Mouse (Mus musculus) kidney, embryonic 15.5 days (tissue): ENCODE results near the gene Stat2. TPM values are rescaled to one million over a fixed set of nuclear protein-coding genes. Genes with fewer than 3 reads are reported as not detected.
A peak's percentile ranks its signal among the peaks of the same experiment; 100 is the strongest.

Experiments used
- ATAC-seq: fragments of 200-750 bp; cut with Nextera tagmentation; replicated peaks from 2 replicates; pipeline ENCODE4 v1.8.0; 2017; ENCODE audit warnings: moderate TSS enrichment; ENCODE audit not compliant: low FRiP score
- H3K27ac ChIP-seq: fragments of 300-500 bp; sonication (generic); 2 replicates; pipeline ENCODE4 v1.5.1; 2015; ENCODE audit warnings: mild to moderate bottlenecking, inconsistent platforms
- H3K27me3 ChIP-seq: fragments of 300-500 bp; sonication (generic); 2 replicates; pipeline ENCODE4 v1.6.1; 2015; ENCODE audit warnings: inconsistent platforms
- H3K36me3 ChIP-seq: fragments of 300-500 bp; sonication (generic); 2 replicates; pipeline ENCODE4 v1.6.1; 2015; ENCODE audit warnings: inconsistent platforms
- H3K4me1 ChIP-seq: fragments of 300-500 bp; sonication (generic); 2 replicates; pipeline ENCODE4 v1.6.1; 2015; ENCODE audit warnings: inconsistent platforms
- H3K4me2 ChIP-seq: fragments of 300-500 bp; sonication (generic); 2 replicates; pipeline ENCODE4 v1.6.1; 2015; ENCODE audit warnings: moderate library complexity, mild to moderate bottlenecking, inconsistent platforms
- H3K4me3 ChIP-seq: fragments of 300-500 bp; sonication (generic); replicated peaks from 2 replicates; pipeline ENCODE4 v1.5.1; 2015; ENCODE audit warnings: mild to moderate bottlenecking, inconsistent platforms
- H3K9ac ChIP-seq: fragments of 300-500 bp; sonication (generic); 2 replicates; pipeline ENCODE4 v1.6.1; 2015; ENCODE audit warnings: mild to moderate bottlenecking, inconsistent platforms
- H3K9me3 ChIP-seq: fragments of 300-500 bp; sonication (generic); replicated peaks from 2 replicates; pipeline ENCODE4 v1.6.1; 2016; ENCODE audit warnings: inconsistent platforms
- WGBS: fragments of 180-500 bp; shearing (Covaris S2); methylation state at CpG from one replicate; pipeline ENCODE4 v1.1.7; 2015; ENCODE audit warnings: mixed read lengths; 5-methylcytosine and 5-hydroxymethylcytosine counted together
- polyA plus RNA-seq: library from polyadenylated mRNA; unstranded; fragments of >200 nt; fragmentation: Nextera tagmentation; extraction: Ambion mirVana; gene quantifications from 2 replicates; pipeline ENCODE4 v1.2.1, GENCODE M21; 2015

Gene Stat2
- polyA plus RNA-seq, 1 experiment from 2014 or later = 14.2 TPM

GRCm38 (mm10) chr10:128237807-128238480 lies 32.4 kb upstream of the Stat2 start:
- WGBS = 87% methylated on average over 15 of the region's 15 CpGs
- Histone ChIP-seq H3K27ac (no peak overlapping the region), H3K9me3 (no peaks in the 10 kb centered on the region), H3K4me2 (no peak overlapping the region), H3K27me3 (no peaks in the 10 kb centered on the region), H3K9ac (no peak overlapping the region), H3K4me3 (no peak overlapping the region), H3K36me3 (peaks cover 34% of the 10 kb centered on the region), H3K4me1 (peaks cover 21% of the 10 kb centered on the region)
- ATAC-seq = no peak

GRCm38 (mm10) chr10:128239140-128239539 lies 31.2 kb upstream of the Stat2 start:
- H3K36me3 ChIP-seq = peaks cover 46% of the 10 kb centered on the region
- ATAC-seq = no peak

GRCm38 (mm10) chr10:128240131-128240530 lies 30.2 kb upstream of the Stat2 start:
- no peak overlapping the region for H3K4me2 ChIP-seq
- ATAC-seq = no peak
- WGBS = 92% methylated on average over 18 of the region's 18 CpGs
- peaks cover 6% of the 10 kb centered on the region; the same call in 1 of the 2 replicates for H3K4me1 ChIP-seq
- peaks cover 56% of the 10 kb centered on the region for H3K36me3 ChIP-seq
- no peaks in the 10 kb centered on the region for H3K27me3 ChIP-seq
- no peaks in the 10 kb centered on the region for H3K9me3 ChIP-seq
- no peak overlapping the region for H3K27ac ChIP-seq
- H3K9ac ChIP-seq = no peak overlapping the region
- H3K4me3 ChIP-seq = no peak overlapping the region

More at GRCm38 (mm10) chr10:128239140-128239539, 31.2 kb upstream of the Stat2 start:
- 93% methylated on average over 4 of the region's 4 CpGs for WGBS
- H3K9ac ChIP-seq = no peak overlapping the region
- no peak overlapping the region for H3K27ac ChIP-seq
- H3K27me3 ChIP-seq = no peaks in the 10 kb centered on the region
- no peak overlapping the region for H3K4me3 ChIP-seq
- no peak overlapping the region for H3K4me2 ChIP-seq
- H3K9me3 ChIP-seq = no peaks in the 10 kb centered on the region
- peaks cover 12% of the 10 kb centered on the region; the same call in 1 of the 2 replicates for H3K4me1 ChIP-seq

DNA sequence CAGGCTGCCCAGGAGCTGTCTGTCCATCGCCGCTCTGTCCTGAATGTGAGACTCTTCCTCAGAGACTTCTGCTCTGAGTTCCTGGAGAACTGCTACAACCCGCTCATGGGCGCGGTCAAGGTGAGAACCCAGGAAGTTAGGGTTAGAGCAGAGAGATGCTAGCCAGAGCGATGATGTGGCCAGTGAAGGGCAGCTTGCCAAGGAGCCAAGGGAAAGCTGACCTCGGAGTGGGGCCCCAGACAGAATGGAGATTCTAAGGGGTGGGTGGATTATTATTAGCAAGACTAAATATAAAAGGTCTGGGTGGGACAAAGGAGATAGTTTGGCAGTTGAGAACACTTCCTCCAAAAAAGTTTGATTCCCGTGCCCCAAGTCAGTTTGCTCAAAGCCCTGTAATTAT lies 27.1 kb upstream of the Stat2 start:
- Histone ChIP-seq H3K27me3 (no peaks in the 10 kb centered on the region), H3K36me3 (peaks cover 87% of the 10 kb centered on the region), H3K4me2 (no peak overlapping the region), H3K4me1 (no peaks in the 10 kb centered on the region), H3K9me3 (no peaks in the 10 kb centered on the region), H3K27ac (no peak overlapping the region), H3K4me3 (no peak overlapping the region), H3K9ac (no peak overlapping the region)
- no peak for ATAC-seq
- WGBS = 95% methylated on average over 8 of the region's 8 CpGs

- ATAC-seq = no peak
- Histone ChIP-seq H3K4me1 (no peaks in the 10 kb centered on the region), H3K36me3 (peaks cover 96% of the 10 kb centered on the region), H3K9me3 (no peaks in the 10 kb centered on the region), H3K9ac (no peak overlapping the region), H3K4me2 (no peak overlapping the region), H3K27me3 (no peaks in the 10 kb centered on the region), H3K27ac (no peak overlapping the region), H3K4me3 (no peak overlapping the region)
- 96% methylated on average over 15 of the region's 15 CpGs for WGBS
Observed at GRCm38 (mm10) chr10:128244121-128244520, 26.2 kb upstream of the Stat2 start.

- peak overlapping the region; percentile 35 for H3K4me2 ChIP-seq
Observed at GRCm38 (mm10) chr10:128247020-128247732, 23.2 kb upstream of the Stat2 start.

DNA sequence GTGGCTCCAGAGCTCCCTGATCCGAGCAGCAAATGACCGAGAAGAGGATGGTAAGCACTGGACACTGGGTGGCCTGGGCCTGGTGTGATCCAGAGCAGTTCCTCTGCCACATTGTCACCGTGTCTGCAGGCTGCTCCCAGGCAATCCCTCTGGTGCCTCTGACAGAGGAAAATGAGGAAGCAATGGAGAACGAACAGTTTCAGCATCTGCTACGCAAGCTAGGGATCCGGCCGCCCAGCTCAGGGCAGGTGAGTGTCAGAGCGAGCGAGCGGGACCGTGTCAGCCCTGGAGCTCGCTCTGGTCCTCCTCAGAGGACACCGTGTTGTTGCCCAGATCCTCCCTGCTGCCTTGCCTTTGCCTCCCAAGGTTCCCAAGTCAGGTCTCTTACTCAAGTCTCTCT lies 19.8 kb upstream of the Stat2 start:
- no peak for ATAC-seq
- Histone ChIP-seq H3K9ac (no peak overlapping the region), H3K27ac (no peak overlapping the region), H3K4me3 (no peak overlapping the region), H3K36me3 (peaks cover 79% of the 10 kb centered on the region), H3K4me2 (no peak overlapping the region), H3K4me1 (no peaks in the 10 kb centered on the region), H3K9me3 (no peaks in the 10 kb centered on the region), H3K27me3 (no peaks in the 10 kb centered on the region)
- WGBS = 92% methylated on average over 13 of the region's 13 CpGs

More at GRCm38 (mm10) chr10:128247020-128247732, 23.2 kb upstream of the Stat2 start:
- H3K9ac ChIP-seq = no peak overlapping the region
- H3K4me3 ChIP-seq = peak overlapping the region; percentile 16; the same call in 1 of the 2 replicates
- 78% methylated on average over 17 of the region's 17 CpGs for WGBS
- peaks cover 100% of the 10 kb centered on the region for H3K36me3 ChIP-seq
- H3K27me3 ChIP-seq = no peaks in the 10 kb centered on the region
- H3K4me1 ChIP-seq = no peaks in the 10 kb centered on the region
- H3K9me3 ChIP-seq = no peaks in the 10 kb centered on the region
- peak overlapping the region; percentile 81 for H3K27ac ChIP-seq
- 0 out of 2 replicates have a peak, but pooled peaks have one; percentile 25 for ATAC-seq

DNA sequence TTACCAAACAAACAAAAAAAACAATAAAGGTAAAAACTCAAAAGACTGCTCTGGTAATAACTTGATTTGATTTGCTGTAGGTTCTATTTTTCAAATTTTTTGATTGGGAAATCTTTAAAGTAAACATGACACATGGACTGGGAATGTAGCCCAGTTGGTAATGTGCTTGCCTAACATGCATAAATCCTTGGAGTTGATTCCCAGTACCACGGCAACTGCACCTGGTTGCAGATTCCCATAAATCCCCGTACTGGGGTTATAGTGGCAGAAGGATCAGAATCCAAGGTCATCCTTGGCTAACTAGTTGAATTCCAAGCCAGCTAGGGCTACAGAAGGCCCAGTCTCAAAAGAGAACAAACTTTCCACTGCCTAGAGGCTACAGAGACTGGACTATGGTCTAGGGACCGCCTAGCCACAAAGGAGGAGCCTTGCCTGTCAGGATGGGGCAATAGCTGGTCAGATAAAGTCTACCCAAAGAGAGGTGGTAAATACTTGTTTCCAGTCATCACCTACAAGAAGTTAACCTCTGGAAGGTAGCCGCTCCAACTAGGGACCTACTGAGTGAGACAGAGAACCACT lies 16.6 kb upstream of the Stat2 start, which contains the start of gene Apon:
Gene Apon, plus strand, starts transcription at position 420 of the 579 bp plus-strand sequence.
- Histone ChIP-seq H3K36me3 (peaks cover 47% of the 10 kb centered on the region), H3K27me3 (no peaks in the 10 kb centered on the region), H3K9ac (no peak within 1 kb of the TSS), H3K27ac (no peak within 1 kb of the TSS), H3K9me3 (no peaks in the 10 kb centered on the region), H3K4me2 (no peak within 1 kb of the TSS), H3K4me3 (no peak within 1 kb of the TSS), H3K4me1 (no peaks in the 10 kb centered on the region)
- WGBS = 80% methylated on average over 4 of the region's 4 CpGs
- no peak for ATAC-seq

GRCm38 (mm10) chr10:128255925-128256324 lies 14.4 kb upstream of the Stat2 start:
- H3K27ac ChIP-seq = no peak overlapping the region
- H3K27me3 ChIP-seq = no peaks in the 10 kb centered on the region
- 85% methylated on average over 8 of the region's 8 CpGs for WGBS
- no peak for ATAC-seq
- H3K4me2 ChIP-seq = no peak overlapping the region
- no peaks in the 10 kb centered on the region for H3K9me3 ChIP-seq
- no peak overlapping the region for H3K4me3 ChIP-seq
- no peak overlapping the region for H3K9ac ChIP-seq
- H3K4me1 ChIP-seq = no peaks in the 10 kb centered on the region
- H3K36me3 ChIP-seq = peaks cover 25% of the 10 kb centered on the region

DNA sequence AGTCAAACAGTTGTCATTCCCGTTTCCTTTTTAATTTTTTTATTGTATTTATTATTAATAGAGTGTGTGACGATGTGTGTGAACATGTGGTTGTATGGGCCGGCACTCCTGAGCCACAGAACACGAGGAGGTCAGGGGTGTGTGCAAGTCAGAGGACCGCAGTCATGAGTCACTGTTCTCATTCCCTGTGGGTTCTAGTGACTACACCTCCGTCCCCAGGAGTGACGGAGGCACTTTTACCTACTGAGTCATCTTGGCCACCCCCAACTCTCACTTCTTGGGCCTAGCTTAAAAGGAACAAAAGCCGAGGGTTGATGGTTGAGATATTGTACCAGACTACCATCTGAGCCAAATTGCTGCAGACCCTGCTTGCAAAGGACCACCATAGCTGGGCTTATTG lies 14.0 kb upstream of the Stat2 start:
- WGBS = 76% methylated on average over 8 of the region's 8 CpGs
- Histone ChIP-seq H3K4me2 (no peak overlapping the region), H3K27me3 (no peaks in the 10 kb centered on the region), H3K27ac (no peak overlapping the region), H3K9ac (no peak overlapping the region), H3K9me3 (no peaks in the 10 kb centered on the region), H3K4me3 (no peak overlapping the region), H3K4me1 (no peaks in the 10 kb centered on the region), H3K36me3 (peaks cover 21% of the 10 kb centered on the region)
- no peak for ATAC-seq

DNA sequence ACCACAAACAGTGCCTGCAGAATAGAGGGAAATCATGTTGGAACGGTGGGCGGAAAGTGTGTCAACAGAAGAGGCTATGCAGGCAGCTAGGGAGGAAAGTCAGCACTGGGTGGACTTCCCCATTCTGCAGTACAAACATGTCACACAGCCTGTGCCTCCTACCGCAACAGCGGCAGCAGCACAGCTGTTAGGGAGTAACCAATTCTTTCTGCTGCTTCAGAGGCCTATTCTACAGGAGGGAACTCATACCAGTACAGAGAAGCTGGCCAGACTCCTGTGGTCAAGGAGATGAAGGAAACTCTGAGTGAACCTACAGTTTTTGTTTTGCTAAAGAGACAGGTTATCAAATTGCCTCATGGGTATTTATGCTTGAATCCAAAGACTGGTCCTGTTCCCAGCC lies 11.4 kb upstream of the Stat2 start:
- no peaks in the 10 kb centered on the region for H3K4me1 ChIP-seq
- no peaks in the 10 kb centered on the region for H3K36me3 ChIP-seq
- no peaks in the 10 kb centered on the region for H3K27me3 ChIP-seq
- ATAC-seq = no peak
- 79% methylated on average over 4 of the region's 4 CpGs for WGBS
- H3K27ac ChIP-seq = no peak overlapping the region
- H3K9ac ChIP-seq = no peak overlapping the region
- no peak overlapping the region for H3K4me3 ChIP-seq
- no peak overlapping the region for H3K4me2 ChIP-seq
- no peaks in the 10 kb centered on the region for H3K9me3 ChIP-seq

DNA sequence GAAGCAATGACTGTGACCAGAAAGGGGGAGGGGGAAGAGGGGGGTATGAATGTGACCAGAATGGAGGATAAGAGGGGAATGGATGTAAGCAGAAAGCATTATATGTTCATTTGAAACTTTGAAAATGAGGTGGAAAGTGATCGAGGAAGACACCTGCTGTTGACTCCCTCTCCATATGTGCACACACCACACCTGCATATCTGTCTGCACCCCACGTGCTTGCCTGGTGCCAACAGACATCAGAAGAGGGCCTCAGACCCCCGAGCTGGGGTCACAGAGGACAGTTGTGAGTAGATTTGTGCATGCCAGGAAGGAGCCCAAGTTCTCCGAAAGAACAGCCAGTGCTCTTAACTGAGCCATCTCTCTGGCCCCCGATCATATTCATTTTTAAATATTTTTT lies 10.4 kb upstream of the Stat2 start:
- Histone ChIP-seq H3K27ac (no peak overlapping the region), H3K4me1 (no peaks in the 10 kb centered on the region), H3K9me3 (no peaks in the 10 kb centered on the region), H3K27me3 (no peaks in the 10 kb centered on the region), H3K4me3 (no peak overlapping the region), H3K9ac (no peak overlapping the region), H3K36me3 (no peaks in the 10 kb centered on the region), H3K4me2 (no peak overlapping the region)
- 88% methylated on average over 5 of the region's 5 CpGs for WGBS
- ATAC-seq = no peak
